Mouse (Mus musculus): ENCODE results near the gene Atp6v1a. TPM values are rescaled to one million over a fixed set of nuclear protein-coding genes. Genes with fewer than 3 reads are reported as not detected.
A peak's percentile ranks its signal among the peaks of the same experiment; 100 is the strongest.

Atp6v1a gene
- total RNA-seq, 4 experiments from 2014 or later: 20.2 to 26.2 (median 24.9) TPM

DNA sequence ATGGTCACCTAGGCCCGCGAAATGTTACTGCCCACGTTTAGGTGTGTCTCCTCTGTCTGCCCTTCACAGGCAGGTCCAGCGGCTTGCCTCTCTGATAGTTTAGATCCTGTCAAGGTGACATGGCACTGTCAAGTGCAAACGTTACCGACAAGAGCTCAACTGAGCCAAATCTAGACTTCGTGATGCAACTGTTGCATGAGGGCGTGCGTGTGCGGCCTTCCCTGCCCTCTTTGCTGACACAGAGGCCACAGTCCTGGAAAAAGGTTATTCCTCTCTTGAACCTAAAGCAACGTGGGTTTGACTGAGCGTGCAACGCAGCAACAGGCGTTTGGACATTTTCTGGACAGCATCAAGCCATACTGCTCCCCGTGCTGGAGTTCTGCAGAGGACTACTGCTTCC is 78.2 kb downstream of the Atp6v1a start:
- DNase-seq (ENCODE audit: low spot score): no peak

- no peak for DNase-seq (ENCODE audit: low spot score)
These were observed 78.8 kb downstream of the Atp6v1a start for GRCm38 (mm10) chr16:44060604-44061286.

- peak; percentile 69 for DNase-seq (ENCODE audit: low spot score)
These were observed 80.8 kb downstream of the Atp6v1a start for GRCm38 (mm10) chr16:44058745-44059144.

- no peak for DNase-seq (ENCODE audit: low spot score)
These were observed 83.7 kb downstream of the Atp6v1a start for GRCm38 (mm10) chr16:44055766-44056165.

DNA sequence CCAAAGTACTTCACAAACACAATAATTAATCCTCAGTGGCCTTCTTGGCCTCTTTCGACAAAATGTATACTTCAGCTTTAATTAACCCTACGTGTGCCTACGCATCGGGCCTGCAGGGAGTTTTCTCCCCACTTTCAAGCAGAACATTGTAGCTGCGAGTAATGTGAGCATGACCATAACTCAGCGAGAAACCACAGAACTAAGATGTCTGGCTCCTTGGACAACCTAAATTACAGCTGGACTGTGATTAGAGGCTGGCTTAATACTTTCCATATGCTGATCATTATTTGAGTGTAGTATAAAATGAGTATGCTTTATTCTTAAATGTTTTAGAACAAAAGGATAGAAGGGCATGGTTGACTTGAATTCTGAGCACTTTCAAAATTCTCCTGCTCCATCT is 86.2 kb downstream of the Atp6v1a start:
- DNase-seq (ENCODE audit: low spot score): no peak

DNA sequence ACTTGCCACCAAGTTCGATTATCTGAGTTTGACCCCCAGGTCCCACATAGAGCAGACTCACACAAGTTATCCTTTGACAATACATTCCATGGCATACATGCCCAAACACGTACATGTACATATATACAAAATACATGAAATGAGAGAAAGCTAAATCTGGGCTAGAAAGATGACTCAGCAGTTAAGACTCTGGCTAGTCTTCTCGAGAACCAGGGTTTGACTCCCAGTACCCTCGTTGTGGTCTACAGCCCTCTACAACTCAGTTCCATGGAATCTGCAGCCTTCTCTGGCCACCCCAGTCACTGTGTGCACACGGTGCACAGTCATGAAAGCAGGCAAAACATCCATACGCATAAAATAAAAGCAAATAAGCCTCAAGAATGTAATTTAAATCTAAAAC is 87.1 kb downstream of the Atp6v1a start:
- no peak for DNase-seq (ENCODE audit: low spot score)

GRCm38 (mm10) chr16:44050139-44050538 is 89.4 kb downstream of the Atp6v1a start:
- no peak for DNase-seq (ENCODE audit: low spot score)

DNA sequence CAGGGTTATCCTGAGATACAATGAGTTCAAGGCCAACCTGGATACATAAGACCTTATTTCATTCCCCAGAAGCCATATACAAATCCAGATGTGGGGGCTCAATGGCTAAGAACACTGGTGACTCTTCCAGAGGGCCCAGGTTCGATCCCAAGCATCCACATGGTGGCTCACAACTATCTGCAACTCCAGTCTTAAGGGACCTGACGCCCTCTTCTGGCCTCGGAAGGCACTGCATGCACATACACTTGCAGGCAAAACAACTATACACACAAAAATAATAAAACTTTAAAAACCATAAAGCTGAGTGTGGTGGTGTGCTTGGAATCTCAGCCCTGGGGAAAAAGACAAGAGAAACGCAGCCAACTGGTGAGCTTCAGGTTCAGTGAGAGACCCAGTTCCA is 100.4 kb downstream of the Atp6v1a start:
- no peak for DNase-seq (ENCODE audit: low spot score)

Other genes with a start within 250 kb of the Atp6v1a start
- gene Ccdc191, start 249.9 kb downstream of the Atp6v1a start, total RNA-seq (2022): 10 to 100 TPM in 1 of 4 experiments, 1 to 10 TPM in 3; 2.3 to 10.1 (median 3.4) TPM
- gene Qtrt2, start 212.9 kb downstream of the Atp6v1a start, total RNA-seq (2022): 10 to 100 TPM in 3 of 4 experiments, 1 to 10 TPM in 1; 6.4 to 16.6 (median 13.0) TPM
- under 1 TPM; 0.33 to 0.57 (median 0.40) TPM for gene Zdhhc23, start 159.9 kb downstream of the Atp6v1a start, total RNA-seq (2022)
- under 1 TPM; 0.35 to 0.79 (median 0.62) TPM for gene Gramd1c, start 76.4 kb downstream of the Atp6v1a start, total RNA-seq (2022)
- gene Naa50, start 125 bp upstream of the Atp6v1a start, total RNA-seq (2022): 10 to 100 TPM; 54.3 to 58.7 (median 55.4) TPM
- gene Usf3, start 33.5 kb upstream of the Atp6v1a start, total RNA-seq (2022): 10 to 100 TPM; 15.6 to 22.2 (median 17.3) TPM
- under 1 TPM; 0.37 to 0.49 (median 0.41) TPM for gene Sidt1, start 193.5 kb upstream of the Atp6v1a start, total RNA-seq (2022)
- 10 to 100 TPM in 1 of 4 experiments, 1 to 10 TPM in 3; 6.5 to 10.2 (median 9.0) TPM for gene Spice1, start 207.4 kb upstream of the Atp6v1a start, total RNA-seq (2022)

Measured in heart, adult 8-10 months (tissue).